Mouse (Mus musculus) layer of hippocampus, adult 9-11 months (tissue): ENCODE measurements at regions not wholly inside any gene's neighbourhood (a gene's known extent, or its start where the extent isn't known, plus 50 kb on each side); places are given as distances from the start of the nearest gene placed in this dataset.
A peak's percentile ranks its signal among the peaks of the same experiment; 100 is the strongest.

ENCODE experiments used
- DNase-seq: peaks from one replicate; pipeline ENCODE4 v3.0.0; 2022

GRCm38 (mm10) chr14:76780572-76781523, 224.2 kb upstream of the Serp2 start:
- no peak for DNase-seq

DNA sequence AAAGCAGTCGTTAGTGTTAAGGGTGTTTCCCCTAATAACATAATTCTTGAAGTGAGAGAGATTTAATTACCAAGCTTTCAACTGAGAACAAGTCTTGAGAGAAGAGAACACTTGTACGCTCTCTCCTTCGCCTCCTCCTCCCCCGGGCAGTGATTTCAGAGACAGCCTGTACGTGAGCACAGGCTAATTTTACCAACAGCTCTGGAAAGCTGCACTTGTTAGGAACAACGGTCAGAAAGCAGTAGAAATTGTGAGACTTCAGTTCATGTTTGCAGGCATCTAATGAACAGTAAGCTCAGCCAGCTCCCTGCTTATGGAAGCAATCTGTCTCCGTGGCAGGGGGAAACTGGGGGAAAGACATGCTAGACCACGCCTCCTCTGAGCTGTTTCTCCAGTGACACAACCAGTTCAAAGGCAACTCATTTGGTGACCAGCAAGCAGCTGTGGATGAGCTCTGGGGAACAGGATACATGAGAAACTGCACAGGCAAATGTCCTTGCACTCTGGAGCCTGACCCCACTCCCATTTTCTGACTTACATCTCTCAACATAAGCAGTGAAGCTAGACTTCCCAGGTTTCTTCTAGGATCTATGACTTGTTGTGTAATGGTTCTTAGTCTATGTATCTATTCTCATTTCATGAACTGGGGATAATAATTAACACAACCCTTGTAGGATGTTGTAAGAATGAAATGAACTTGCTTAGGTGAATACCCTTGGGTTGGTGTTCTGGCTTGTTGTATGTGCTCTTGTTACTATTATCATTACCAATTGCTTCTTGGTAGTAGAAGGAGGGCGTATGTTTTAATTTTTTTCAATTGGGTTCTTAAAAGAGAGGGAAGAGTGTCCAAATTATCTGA, 222.1 kb upstream of the Serp2 start:
- DNase-seq = peak; percentile 83

DNA sequence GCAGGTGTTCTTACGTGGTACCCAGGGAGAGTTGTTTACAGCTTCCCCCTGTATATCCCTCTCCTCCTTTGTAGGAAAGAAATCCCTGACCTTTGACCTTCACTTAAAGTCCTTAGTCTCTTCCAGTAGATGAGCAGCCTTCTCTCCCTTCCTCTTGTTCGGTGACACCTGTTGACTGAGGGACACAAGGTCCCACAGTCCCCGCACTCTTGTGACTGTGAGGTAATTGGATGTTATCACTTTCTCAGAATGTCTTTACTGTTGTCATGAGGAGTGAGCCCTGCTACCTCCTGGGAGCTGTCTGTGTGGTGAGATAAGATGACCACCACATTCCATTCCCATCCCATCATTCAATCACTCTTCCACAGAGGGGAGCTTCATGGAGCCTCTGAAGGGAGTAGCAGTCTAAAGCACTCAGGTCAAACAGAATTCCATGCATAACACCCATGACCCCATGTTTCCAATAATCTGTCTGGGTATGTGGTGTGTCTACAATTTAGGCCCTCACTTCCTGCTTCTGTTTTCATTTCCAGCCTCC, 218.8 kb upstream of the Serp2 start:
- DNase-seq = no peak

- DNase-seq = no peak
Measured at GRCm38 (mm10) chr14:76772781-76773438, 216.2 kb upstream of the Serp2 start.

GRCm38 (mm10) chr14:76770106-76770505, 213.4 kb upstream of the Serp2 start:
- DNase-seq = no peak

- DNase-seq = no peak
Measured at GRCm38 (mm10) chr14:76767301-76767700, 210.6 kb upstream of the Serp2 start.

GRCm38 (mm10) chr14:76766186-76766713, 209.6 kb upstream of the Serp2 start:
- no peak for DNase-seq

DNA sequence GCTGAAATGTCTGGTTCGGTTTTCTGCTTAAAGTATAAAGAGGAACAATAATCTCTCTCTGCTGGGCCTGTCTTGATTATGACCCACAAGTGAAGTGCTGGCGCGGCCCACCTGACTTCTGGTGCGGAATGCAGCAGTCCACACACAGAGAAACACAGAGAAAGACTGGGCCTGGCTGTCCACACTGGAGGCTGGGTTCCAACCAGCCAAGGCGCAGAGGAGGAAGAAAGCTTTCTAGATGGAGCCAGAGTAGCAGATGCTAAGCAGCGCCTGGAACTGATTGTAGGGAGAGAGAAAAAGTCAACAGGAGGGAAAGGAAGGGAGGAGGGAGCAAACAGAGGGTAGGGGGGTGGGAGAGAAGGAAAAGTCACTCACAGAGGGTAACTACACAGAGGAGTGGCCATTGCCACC, 208.4 kb upstream of the Serp2 start:
- peak; percentile 74 for DNase-seq

GRCm38 (mm10) chr14:76764390-76764796, 207.7 kb upstream of the Serp2 start:
- DNase-seq = peak; percentile 87

GRCm38 (mm10) chr14:76763539-76763938, 206.8 kb upstream of the Serp2 start:
- DNase-seq = no peak

DNA sequence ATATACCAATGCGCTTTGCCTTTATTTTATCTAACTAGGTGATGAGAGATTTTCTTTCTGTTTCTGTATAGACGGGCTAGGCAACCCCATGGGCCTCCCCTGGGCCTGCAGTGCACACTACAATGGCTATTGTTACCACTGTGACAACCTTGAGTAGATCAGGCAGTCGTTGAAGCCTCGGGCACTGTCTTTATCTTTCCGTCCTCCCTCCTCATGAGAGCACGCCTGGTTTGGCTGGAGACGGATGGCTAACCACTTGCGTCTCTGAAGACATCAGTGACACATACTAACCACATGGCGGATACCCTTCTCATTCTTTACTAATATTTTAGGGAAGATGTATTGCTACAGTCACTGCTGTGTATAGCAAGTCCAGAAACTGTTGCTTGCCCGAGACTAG, 206.1 kb upstream of the Serp2 start:
- no peak for DNase-seq

- DNase-seq = no peak
Measured at GRCm38 (mm10) chr14:76761691-76762090, 205.0 kb upstream of the Serp2 start.

DNA sequence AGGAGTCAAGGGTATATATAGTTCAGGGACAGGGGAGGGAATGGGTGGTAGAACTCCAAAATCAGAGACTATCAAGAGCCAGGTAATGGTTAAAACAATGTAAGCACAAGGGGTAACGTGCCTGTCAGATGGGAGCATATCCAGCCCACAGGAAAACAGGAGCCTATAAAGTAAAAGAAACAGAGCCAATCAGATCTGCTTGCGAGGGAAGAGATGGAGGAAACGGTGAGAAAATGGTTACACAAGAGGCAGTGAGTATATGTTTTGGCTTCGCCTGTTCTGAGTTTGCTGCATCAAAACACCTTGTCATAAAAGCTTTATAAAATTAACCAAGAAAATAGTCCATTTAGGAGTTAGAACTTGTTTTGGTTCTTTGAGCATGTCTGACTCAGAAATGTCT, 204.6 kb upstream of the Serp2 start:
- no peak for DNase-seq

GRCm38 (mm10) chr14:76760509-76761023, 203.9 kb upstream of the Serp2 start:
- DNase-seq = peak; percentile 93

DNA sequence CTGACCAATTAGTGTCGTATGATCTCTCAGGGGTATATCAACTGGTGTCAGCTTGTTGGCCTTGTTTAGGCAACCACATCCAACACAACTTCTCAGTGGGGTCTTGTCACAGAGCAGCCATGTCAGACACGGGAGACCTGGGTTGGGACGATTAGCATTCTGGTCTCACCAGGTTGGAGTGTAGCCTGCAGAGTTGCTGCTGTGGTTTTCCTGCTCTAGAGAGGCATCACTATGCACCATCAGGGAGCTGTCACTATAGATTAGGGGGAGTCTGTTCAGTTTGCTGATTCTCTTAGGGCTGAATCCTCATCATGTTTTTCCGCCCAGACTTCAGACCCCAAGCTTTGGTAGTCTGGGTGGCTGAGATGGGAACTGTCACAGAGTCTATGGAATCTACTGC, 202.7 kb upstream of the Serp2 start:
- DNase-seq = no peak

DNA sequence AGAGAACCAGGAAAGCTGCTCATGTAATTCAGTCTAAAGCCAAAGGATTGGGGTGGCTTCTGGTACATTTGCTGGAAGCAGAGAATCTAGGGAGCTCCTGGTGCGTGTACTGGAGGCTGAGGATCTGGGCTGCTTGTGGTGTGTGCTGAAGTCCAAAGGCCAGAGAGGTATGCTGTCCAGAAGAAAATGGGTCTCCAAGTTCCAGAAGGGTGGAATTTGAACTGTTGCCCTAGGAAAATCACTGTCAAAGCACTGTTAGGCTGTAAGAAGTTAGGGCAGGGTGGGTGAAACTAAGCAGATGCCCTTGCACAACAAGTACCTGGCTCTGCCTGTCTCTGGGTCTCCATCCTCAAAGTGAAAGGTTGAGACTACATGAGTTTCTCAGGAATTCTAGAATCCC, 201.9 kb upstream of the Serp2 start:
- no peak for DNase-seq

GRCm38 (mm10) chr14:76755591-76756376, 199.1 kb upstream of the Serp2 start:
- no peak for DNase-seq

DNA sequence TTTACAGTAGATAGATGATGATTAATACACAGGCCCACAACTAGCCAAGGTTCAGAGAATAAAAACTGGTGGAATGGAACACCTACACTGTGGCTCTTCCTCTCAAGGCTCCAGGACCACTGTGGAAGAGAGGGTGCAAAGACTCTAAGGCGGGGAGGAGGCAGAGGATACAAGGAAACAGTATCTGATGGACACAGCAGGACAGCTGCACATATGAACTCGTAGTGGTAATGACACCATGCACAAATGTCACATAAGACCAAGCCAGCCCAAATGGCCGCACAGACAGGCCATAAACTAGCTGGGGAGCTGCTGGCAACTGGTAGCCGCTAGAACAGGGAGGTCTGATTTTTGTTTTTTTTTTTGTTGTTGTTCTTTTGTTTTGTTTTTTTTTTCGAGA, 197.0 kb upstream of the Serp2 start:
- no peak for DNase-seq

DNA sequence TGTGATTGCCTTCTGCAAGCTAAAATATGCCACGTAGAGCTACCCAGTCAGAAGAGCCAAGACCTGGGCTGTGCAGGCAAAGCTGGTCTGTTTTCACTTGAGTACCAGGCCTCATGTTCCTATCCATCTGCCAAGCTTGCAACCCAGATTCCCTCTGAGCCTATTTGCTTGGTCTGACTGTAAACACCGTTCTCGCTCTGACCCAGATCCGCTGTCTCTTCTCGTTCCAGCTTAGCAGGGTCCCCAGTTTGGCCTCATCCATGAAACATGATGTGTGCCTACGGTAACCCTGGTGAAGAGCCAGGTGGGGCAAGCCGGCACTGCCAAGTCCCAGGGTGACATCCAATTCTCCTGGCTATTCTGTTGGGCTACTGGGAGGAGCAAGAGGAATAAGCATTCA, 192.5 kb upstream of the Serp2 start:
- no peak for DNase-seq

DNA sequence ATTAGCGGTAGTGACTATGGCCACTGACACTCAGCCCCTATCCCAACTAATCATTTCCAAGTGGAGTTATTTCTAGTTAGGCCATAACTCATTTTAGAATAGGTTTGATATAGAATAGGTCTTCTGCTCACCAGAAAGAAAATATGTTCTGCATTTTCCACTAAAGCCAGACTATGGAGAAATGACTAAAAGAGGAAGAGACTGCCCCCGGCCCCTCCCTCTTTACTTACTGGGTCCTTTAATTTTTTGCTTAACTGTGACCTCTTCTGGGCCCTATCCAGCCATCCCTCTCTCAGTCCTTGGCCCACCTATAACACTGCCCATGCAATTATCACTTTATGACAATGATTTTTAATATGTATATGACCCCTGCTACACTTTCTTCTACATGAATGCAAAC, 192.0 kb upstream of the Serp2 start:
- no peak for DNase-seq

- DNase-seq = no peak
Measured at GRCm38 (mm10) chr14:76747814-76748213, 191.1 kb upstream of the Serp2 start.

DNA sequence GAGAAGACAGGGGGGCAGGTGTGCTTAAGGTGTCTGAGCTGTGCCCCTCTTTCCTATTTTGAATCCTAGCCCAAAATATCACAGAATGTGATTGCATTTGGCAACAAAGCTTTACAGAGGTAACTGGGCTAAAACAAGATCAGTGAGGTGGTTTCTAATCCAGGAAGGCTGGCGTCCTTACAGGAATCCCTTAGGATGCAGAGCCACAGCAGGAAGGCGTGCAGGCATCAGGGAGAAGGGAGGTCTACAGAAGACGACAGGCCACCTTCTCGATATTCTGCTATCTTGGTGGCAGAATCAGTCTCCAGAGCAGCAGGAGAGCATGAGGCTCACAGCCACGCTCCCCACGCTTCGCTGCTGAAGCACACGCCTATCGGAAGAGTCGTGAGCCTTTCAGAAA, 189.6 kb upstream of the Serp2 start:
- no peak for DNase-seq
